Mouse (Mus musculus) E14TG2a.4 (cell line): ENCODE measurements at regions not wholly inside any gene's neighbourhood (a gene's known extent, or its start where the extent isn't known, plus 50 kb on each side); places are given as distances from the start of the nearest gene placed in this dataset.

Experiments
- CTCF ChIP-seq: conservative IDR thresholded peaks from 2 replicates; pipeline ENCODE4 v1.5.1; 2014; ENCODE audit warnings: low read length
- NANOG ChIP-seq: IDR thresholded peaks from 2 replicates; pipeline ENCODE4 v1.6.1; 2014; ENCODE audit warnings: borderline replicate concordance, low read length, mixed read lengths
- POU5F1 ChIP-seq: IDR thresholded peaks from 2 replicates; pipeline ENCODE4 v1.6.1; 2014; ENCODE audit warnings: low read length, borderline replicate concordance

DNA sequence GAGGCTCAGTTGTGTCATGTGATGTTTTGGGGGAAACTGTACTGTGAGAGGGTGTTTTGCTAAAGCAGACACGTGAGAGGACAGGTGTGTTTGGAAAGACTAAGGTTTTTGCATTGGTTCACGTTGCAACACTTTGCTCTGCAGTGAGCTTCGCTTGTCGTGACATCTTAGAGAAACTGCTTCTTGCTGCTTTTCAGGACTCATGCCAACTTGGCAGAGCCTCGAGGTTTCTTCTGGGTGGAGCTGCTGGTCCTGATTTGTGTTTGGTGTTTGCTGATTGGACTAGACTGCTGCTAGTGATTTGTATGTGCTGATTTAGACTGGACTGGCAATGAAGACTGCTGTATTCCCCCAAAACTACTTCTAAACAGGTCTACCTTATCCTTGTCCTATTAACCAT lies 97.0 kb upstream of the Nek7 start:
- TF ChIP-seq CTCF (no peak), NANOG (no peak), POU5F1 (no peak)
